Mouse (Mus musculus) lung, adult 18-20 months (tissue): ENCODE data around the gene Fhod1.
A peak's percentile ranks its signal among the peaks of the same experiment; 100 is the strongest.

Experiments
- DNase-seq, 2 experiments: peaks; one replicate each; pipeline ENCODE4 v3.0.0; 2022; ENCODE audit warnings: mixed read lengths in 2 of 2

Gene Fhod1

GRCm38 (mm10) chr8:105348450-105349095, 820 bp upstream of the Fhod1 start, which contains the start of gene Slc9a5:
TSS of gene Slc9a5 (plus strand) at chr8:105348843.
- peak; percentile 51 to 54 for DNase-seq

DNA sequence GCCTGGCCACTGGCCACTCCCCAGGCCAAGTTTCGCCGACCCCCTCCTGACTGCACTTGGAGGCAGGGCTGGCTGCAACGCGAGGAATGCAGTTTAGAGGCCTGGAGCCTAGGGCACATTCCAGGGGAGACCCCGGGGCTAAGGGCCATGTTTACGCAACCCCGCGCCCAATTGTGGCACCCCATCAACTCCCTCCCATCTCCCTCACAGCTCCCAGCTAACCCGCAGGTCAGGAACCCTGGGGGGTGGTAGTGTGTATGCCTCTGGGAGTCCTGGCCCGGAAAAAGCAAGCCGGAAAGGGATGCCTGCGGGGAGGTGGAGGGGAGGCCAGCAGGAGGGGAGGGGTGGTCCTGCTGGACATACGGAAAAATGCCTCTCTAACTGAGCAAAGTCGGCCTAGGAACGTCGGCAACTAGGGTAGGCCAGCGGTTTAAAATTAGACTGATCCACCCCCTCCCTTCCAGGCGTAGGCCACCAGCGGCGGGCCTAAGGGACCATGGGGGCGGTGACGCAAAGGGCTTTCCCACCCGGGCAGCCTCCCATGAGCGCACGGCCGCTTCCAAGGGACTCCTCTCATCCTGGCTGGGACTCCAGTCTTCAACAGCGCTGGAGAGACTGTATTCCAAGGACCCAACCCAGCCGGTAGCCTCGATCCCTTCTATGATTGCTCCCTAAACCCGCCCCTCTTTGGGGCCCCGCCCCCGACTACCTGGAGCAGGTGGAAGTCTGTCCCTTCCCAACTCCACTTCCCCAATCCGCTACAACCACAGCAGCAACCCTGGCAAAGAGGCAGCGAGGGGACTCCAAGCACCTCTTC, 934 bp downstream of the Fhod1 start:
- peak; percentile 87 to 91 for DNase-seq

GRCm38 (mm10) chr8:105345061-105345975, 2.4 kb downstream of the Fhod1 start:
- peak; percentile 69 to 74 for DNase-seq

DNA sequence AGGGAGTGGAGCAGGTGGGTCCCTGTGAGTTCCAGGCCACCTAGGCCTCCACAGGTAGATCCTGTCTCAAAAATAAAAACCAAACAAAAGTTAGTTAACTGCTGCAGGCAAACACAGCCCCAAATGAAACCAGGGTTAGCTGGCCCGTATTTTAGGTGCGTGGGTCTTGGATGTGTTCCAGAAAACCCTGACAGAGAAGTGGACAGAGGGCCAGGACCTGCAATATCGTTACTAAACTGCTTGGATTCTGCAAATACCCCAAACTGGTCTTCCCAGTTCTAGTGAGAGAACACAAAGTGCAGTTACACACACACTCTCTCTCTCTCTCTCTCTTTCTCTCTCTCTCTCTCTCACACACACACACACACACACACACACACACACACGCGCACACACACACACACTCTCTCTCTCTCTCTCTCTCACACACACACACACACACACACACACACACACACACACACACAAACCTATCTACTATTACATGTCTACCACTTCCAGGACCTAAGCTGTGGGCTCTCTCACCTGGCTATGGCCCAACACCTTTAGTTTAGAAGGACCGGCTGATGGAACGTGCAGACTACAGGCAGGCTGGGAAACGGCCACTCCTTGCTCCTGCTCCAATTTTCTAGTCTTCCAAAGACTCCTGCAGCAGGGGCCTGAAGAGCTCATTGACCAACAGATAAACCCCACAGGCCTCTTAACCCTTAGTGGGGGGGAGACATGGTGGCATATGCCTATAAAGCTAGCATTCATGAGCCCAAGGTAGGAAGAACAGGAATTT, 3.8 kb downstream of the Fhod1 start:
- DNase-seq, result peak; percentile 48 to 76

DNA sequence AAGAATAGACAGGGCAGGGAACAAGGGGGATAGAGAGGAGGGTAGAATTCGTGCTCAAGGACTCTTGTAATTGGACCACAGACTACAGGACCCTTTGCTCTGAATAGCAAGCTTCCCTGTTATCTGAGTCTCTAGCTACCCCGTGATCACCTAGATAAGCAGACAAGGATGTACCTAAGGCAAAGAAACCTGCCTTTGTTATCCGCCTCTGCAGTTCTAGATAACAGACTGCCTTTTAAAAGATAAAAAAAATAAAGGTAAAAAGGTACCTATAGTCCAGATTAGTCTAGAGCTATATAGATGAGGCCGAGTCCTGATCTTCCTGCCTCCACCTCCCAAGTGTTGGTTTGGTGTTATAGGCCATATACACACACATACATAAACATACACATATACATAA, 5.0 kb downstream of the Fhod1 start:
- DNase-seq, result no peak

- peak; percentile 71 to 80 for DNase-seq
These were observed 6.4 kb downstream of the Fhod1 start for GRCm38 (mm10) chr8:105341399-105341798.

- DNase-seq, result peak; percentile 87 to 94
These were observed 7.7 kb downstream of the Fhod1 start for GRCm38 (mm10) chr8:105339886-105340635.

- peak in 1 of 2 experiments; percentile 2 for DNase-seq
These were observed 8.8 kb downstream of the Fhod1 start for GRCm38 (mm10) chr8:105338992-105339391.

- no peak for DNase-seq
These were observed 11.2 kb downstream of the Fhod1 start for GRCm38 (mm10) chr8:105336373-105337130.

DNA sequence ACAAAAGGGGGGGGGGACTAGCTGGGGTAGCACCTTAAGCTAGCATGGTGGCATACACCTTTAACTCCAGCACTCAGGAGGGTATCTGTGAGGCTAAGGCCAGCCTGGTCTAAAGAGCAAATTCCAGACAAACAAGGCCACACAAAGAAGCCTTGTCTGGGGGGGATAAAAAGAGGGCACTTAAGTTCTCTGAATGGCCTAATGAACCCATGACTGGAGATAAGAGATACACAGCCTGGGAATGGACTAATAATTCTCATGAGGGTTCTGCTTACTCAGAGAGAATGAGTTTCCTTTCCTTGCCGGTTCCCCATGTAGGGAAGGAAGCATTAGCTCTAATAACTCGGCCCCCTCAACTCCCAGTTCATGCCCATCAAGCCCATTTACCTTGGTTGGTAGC, 15.2 kb downstream of the Fhod1 start:
- DNase-seq, result no peak

DNA sequence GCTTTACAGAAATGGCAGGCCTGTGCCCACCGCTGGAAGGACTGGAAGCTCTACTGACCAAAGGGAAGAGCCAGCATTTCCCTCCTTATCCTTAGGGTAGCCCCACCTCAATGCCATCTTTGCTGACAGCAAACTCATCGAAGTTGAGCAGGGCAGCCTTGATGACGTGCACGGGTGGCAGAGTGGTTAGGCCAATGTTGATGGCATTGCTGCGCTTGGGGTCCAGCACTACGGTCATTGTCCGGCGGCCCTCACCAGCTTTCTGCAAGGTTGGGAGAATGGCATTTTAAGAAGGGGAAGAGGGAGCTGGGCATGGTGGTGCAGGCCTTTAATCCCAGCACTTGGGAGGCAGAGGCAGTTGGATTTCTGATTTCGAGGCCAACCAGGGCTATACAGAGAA, 15.8 kb downstream of the Fhod1 start:
- peak in 1 of 2 experiments; percentile 2 for DNase-seq

DNA sequence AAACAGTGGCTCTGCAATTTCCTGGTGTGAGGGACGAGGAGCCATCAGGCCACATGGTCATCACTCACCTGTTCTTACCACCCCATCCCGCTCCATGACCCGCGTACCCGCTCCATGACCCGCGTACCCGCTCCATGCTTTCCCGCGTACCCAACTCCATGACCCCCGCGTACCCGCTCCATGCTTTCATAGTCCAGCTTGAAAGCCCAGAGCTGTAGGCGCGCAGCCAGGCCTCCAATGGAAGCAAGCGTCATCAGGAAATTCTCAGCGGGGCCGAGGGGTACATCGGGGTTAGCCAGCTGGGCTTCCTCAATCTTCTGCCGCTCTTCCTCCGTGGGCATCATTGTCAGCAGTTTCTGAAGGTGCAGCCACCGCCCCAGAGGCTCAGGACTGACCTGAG, 16.3 kb downstream of the Fhod1 start:
- no peak for DNase-seq

DNA sequence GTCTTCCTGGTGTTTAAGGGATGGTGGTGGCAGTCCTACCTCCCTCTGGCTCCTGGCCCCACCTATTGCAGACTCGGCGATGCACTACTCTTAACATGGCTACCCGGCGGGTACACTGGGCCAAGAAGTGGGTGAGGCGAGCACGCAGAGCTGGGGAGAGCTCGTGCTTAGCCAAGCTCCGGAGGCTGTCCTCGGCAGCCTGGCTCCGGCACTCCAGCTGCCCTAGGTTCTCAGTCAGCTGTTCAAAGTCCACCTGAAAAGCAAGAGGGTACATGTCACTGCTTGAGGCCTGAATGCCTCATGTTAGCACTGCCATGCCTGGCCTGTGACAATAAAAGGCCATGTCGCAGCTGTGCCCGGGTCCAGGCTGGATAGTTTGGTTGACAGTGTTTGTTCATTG, 17.4 kb downstream of the Fhod1 start:
- DNase-seq, result peak in 1 of 2 experiments; percentile 2

GRCm38 (mm10) chr8:105326968-105327367, 20.8 kb downstream of the Fhod1 start:
- no peak for DNase-seq

DNA sequence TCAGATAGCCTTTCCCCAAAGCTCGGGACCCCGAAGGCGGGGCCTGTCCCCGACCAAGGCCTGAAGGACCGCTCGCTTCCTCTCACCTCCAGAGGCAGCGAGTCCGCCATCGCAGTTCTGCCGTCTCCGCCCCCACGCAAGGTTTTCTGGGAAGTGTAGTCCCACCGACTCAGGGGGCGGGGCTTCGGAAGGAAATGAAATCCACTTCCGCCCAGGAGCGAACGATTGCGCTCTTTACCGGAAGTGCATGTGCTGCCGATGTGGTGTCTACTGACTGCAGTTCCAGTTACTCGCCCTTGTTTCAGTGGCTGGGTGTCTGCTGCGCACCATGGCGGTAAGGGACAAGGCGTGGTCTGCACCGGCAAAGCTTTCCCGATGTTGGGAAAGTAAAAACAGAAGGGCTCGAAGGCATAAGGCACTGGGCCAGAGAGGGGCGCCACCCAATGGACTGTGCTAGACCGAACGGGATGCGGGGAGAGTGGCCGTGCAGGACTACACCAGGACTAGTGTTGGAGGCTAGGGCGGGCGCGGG, 21.5 kb downstream of the Fhod1 start, which contains the start of the genes Lrrc29 and Tmem208:
Lrrc29 (minus strand) TSS at position 138 of the 532 bp plus-strand sequence.
Tmem208 (plus strand) TSS at position 214 of the 532 bp plus-strand sequence.
- peak; percentile 97 to 98 for DNase-seq

DNA sequence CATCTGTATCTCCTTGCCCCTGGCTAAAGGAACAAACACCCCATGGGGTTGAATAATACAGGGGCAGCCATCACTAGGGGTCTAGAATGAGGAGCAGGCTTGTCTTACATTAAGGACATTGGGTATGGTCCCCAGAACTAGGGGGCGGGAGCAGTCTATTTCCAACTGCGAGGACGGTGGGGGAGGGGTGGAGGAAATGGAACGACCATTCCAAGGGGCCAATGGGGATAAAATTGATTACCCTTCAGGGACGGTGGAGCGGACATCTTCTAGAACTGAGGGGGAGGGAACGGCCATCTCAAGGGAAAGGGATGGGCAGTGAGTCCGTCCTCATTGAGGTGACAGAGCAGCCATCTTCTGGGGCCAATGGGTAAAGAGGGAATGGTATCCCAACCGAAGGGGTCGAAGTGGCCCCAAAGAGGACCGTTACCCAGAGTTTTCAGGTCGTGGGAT, 22.1 kb downstream of the Fhod1 start:
- DNase-seq, result no peak

DNA sequence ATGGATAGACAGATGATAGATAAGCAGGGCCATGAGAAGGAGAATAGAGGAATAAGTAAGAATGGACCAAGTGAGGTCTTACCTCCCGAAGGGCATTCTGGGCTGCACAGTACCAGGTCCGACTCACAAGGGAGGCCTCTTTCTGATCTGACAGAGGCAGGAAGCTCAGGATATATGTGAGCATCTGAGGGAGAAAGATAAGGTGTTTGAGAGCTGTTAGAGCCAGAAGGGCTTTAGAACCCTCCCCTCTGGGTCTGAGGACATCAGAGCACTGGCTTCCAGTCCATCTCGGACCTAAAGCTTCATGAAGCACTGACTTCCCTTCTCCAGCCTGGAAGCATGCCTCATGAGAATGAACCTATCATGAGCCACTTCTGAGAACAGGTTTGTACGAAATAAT, 24.6 kb downstream of the Fhod1 start:
- no peak for DNase-seq

GRCm38 (mm10) chr8:105318662-105319190, 29.0 kb downstream of the Fhod1 start:
- DNase-seq, result peak; percentile 59 to 78

DNA sequence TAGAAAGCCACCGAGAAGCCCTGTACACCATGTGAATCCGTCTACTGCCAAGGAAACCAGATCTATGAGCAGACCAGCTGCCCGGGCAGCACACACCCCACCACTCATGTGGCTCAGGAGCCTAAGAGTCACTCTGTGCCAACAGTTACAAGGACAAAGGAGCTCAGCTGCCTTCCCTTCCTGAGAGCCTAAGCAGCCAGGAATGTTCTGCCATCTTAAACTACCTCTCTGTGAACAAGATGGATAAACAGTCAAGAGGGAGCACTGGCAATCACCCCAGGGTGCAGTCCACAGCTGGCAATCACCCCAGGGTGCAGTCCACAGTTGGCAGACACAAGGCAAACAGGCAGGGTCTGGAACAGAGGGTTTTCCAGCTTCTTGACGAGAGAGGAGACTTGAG, 29.8 kb downstream of the Fhod1 start:
- DNase-seq, result peak; percentile 84 to 89
